Mouse (Mus musculus) cortical plate, adult 2 months (tissue): Measurements from ENCODE around the gene Olfr76.

Experiments used
- CTCF ChIP-seq: fragments of 200-500 bp; IDR thresholded peaks from 2 replicates; pipeline ENCODE4 v1.5.1; 2011; ENCODE audit warnings: mild to moderate bottlenecking, control low read depth, low read length; ENCODE audit not compliant: insufficient read depth; ENCODE audit errors: extremely low read depth
- POLR2A ChIP-seq: fragments of 200-500 bp; IDR thresholded peaks from 2 replicates; pipeline ENCODE4 v1.6.1; 2011; ENCODE audit warnings: mild to moderate bottlenecking, low read length, control low read depth; ENCODE audit not compliant: insufficient read depth; ENCODE audit errors: extremely low read depth

DNA sequence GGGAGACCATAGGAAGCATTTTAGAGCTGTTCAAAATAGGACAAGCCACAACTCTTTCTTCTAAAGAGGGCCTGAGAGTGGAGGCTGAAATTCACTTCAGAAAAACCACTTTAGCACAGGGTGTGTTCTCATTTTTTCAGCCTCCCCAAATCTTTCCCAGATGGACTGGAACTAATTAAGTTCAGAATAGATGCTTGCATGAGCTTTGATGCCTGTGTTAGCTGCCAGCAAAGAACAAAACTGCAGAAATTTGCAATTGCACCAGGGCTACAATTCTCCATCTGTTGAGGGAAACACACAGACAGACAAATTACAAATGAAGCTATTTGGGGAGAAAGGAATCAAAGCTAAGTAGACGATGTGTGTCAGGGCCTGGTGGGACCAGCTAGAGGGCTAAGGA lies 20.4 kb upstream of the Olfr76 start:
- TF ChIP-seq CTCF (no peak), POLR2A (no peak)
